Mouse (Mus musculus): ENCODE measurements at regions not wholly inside any gene's neighbourhood (a gene's known extent, or its start where the extent isn't known, plus 50 kb on each side); places are given as distances from the start of the nearest gene placed in this dataset.

- no peak for DNase-seq (ENCODE audit: extremely low spot score)
Measured at GRCm38 (mm10) chr6:18674584-18675250, 160.1 kb upstream of the Cttnbp2 start.

- DNase-seq (ENCODE audit: extremely low spot score), result no peak
Measured at GRCm38 (mm10) chr6:18677131-18677530, 162.5 kb upstream of the Cttnbp2 start.

DNA sequence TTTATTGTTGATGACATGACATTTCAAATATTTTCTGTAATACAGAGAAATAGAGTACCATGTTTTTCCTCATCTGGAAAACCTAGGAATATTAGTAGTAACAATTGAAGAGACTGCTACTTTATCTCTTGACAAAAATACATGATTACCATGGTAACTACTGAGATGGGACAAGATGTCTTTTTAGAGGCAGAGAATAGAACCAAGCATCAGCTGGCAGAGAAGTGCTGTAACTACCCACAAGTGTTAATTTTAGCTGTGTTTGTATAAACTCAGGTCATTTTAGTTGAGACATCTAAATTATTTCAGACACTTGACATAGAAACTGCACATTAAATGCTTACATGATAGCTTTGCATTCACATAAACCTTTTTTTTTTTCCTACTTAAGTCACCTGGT is 166.1 kb upstream of the Cttnbp2 start:
- no peak for DNase-seq (ENCODE audit: extremely low spot score)

GRCm38 (mm10) chr6:18682043-18682442 is 166.3 kb upstream of the Lsm8 start:
- no peak for DNase-seq (ENCODE audit: extremely low spot score)

GRCm38 (mm10) chr6:18688652-18689348 is 159.6 kb upstream of the Lsm8 start:
- no peak for DNase-seq (ENCODE audit: extremely low spot score)

GRCm38 (mm10) chr6:18697536-18697935 is 150.8 kb upstream of the Lsm8 start:
- no peak for DNase-seq (ENCODE audit: extremely low spot score)

GRCm38 (mm10) chr6:18698989-18699728 is 149.2 kb upstream of the Lsm8 start:
- peak; percentile 5 for DNase-seq (ENCODE audit: extremely low spot score)

DNA sequence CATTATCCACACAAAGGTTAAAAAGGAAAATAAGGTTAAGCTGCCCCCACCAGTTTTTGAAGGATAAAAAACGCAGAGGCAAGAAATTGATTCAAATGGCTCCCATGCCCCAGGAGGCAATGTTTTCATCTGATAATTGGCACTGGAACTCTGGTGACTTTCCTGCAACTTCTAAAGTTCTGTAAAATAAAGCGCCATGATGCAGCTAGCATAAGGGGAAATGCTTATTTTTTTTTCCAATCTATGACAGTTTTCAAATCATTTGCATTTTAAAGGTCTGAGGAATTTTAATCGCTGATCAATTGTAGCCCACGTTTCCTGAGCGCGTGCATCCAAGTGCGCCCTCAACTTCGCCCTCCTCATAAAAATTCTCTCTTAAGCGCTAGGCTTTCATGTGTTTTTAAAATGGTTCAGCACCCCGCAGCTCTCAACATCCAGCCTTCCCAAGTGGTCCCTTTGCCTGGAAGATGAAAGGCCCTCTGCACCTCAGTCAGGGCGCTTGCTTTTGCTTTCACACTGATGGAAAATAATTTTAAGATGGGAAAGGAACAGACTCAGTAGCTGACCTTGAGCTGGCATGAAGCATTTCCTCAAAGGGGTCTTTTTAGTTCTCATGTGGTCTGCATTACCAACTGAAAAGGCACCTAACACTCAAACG is 148.5 kb upstream of the Lsm8 start:
- peak; percentile 3 for DNase-seq (ENCODE audit: extremely low spot score)

DNA sequence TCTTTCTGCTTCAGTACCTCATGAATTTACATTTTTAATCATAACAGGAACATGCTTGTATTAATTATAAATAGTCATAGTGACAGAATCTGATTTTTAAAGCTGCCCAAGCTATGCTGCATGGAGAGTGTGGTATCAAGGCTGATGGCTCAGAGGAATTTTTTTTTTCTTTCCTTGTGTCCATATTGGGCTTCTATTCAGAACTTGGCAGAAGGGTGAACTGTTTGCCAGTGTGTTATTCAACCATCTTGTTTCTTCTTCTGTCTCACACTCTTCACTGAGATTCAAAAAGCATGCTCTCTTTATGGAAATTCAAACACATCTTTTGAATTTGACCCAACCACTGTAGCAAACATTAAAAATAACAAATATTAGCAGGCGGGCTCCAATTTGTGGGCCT is 137.6 kb upstream of the Lsm8 start:
- DNase-seq (ENCODE audit: extremely low spot score), result no peak

- no peak for DNase-seq (ENCODE audit: extremely low spot score)
Measured at GRCm38 (mm10) chr6:18748859-18749258, 99.5 kb upstream of the Lsm8 start.

- no peak for DNase-seq (ENCODE audit: extremely low spot score)
Measured at GRCm38 (mm10) chr6:18764536-18764935, 83.8 kb upstream of the Lsm8 start.

GRCm38 (mm10) chr6:18795390-18795789 is 53.0 kb upstream of the Lsm8 start:
- no peak for DNase-seq (ENCODE audit: extremely low spot score)

DNA sequence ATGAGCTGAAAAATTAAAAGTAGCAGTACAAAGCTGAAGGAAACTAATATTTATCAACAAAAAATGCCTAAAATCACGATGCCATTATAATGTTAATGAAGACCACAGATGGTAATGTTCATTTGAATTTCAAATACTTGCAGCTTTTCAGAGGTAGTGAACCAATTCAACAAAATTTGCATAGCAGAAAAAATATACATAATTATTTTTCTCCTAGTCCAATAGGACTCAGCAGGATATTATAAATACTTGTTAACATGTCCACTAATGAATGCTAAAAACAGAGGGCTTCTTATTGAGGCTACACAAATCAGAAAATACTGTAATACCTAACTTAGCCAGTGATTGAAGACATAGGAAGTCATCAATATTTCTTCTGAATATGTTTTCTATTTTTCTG is 52.5 kb upstream of the Lsm8 start:
- no peak for DNase-seq (ENCODE audit: extremely low spot score)

DNA sequence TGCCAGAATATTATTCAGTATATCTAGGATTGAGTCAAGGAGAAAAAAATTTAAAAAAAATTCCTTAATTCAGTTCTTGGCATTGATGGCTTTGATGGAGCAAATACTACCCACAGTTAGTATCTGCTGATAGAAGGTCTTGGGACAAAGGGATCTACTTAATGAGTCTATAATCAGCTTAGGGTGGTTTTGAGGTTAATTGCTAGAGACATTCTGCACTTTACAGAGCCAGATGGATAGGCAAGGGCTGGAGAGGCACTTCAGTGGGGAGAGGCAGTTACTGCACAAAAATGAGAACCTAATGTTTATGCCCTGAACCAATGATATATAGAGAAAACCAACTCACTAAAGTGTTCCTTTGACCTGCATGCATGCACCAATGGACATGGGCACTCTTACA is 51.8 kb upstream of the Lsm8 start:
- DNase-seq (ENCODE audit: extremely low spot score), result no peak

All from embryo, embryonic 9.5 days (tissue).